Mouse (Mus musculus) lung, adult 2 months (tissue): ENCODE measurements around the gene Olfr948.

Experiments
- CTCF ChIP-seq: fragments of 200-500 bp; IDR thresholded peaks from 2 replicates; pipeline ENCODE4 v1.5.1; 2011; ENCODE audit warnings: mild to moderate bottlenecking, low read length, control low read depth; ENCODE audit not compliant: insufficient read depth
- POLR2A ChIP-seq: fragments of 200-500 bp; IDR thresholded peaks from 2 replicates; pipeline ENCODE4 v1.6.1; 2011; ENCODE audit warnings: low read depth, mild to moderate bottlenecking, control low read depth, low read length, borderline replicate concordance; ENCODE audit errors: extremely low read depth

DNA sequence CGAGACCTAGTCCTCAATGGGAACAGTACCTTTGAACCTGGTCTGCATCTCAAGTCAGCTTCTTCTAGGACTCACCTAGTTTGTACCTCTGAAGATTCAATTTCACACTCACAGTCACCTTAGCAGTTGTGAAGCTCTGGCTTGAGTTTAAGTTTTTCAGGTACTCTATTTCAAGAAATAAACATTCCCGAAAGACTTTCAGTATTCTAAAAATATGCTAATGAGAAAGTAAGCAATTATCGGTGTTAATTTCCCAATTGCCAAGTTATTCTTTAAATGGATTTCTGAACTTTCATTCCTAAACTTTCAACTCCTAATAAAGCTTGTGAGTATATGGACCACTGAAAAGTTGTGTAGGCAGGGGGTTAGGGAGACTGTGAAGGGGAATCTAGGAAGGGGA is 49.1 kb downstream of the Olfr948 start, which contains the start of gene Olfr945:
- no peak for TF ChIP-seq CTCF
- no peak for TF ChIP-seq POLR2A
